Mouse (Mus musculus) limb, embryonic 10.5 days (tissue): ENCODE measurements at regions not wholly inside any gene's neighbourhood (a gene's known extent, or its start where the extent isn't known, plus 50 kb on each side); places are given as distances from the start of the nearest gene placed in this dataset.

Source experiments
- DNase-seq: peaks from one replicate; pipeline ENCODE4 v3.0.0-alpha.2; 2017; ENCODE audit warnings: low spot score
- H3K27ac ChIP-seq: fragments of 300-500 bp; sonication (generic); 2 replicates; pipeline ENCODE4 v1.5.1; 2016; ENCODE audit warnings: mild to moderate bottlenecking
- H3K27me3 ChIP-seq: fragments of 300-500 bp; sonication (generic); 2 replicates; pipeline ENCODE4 v1.6.1; 2016; ENCODE audit warnings: low read depth, mild to moderate bottlenecking; ENCODE audit not compliant: poor library complexity, severe bottlenecking
- H3K36me3 ChIP-seq: fragments of 300-500 bp; sonication (generic); 2 replicates; pipeline ENCODE4 v1.6.1; 2016; ENCODE audit warnings: mild to moderate bottlenecking, moderate library complexity
- H3K4me1 ChIP-seq: fragments of 300-500 bp; sonication (generic); 2 replicates; pipeline ENCODE4 v1.6.1; 2016
- H3K4me3 ChIP-seq: fragments of 300-500 bp; sonication (generic); 2 replicates; pipeline ENCODE4 v1.5.1; 2016; ENCODE audit warnings: mild to moderate bottlenecking, moderate library complexity
- H3K9me3 ChIP-seq: fragments of 300-500 bp; sonication (generic); replicated peaks from 2 replicates; pipeline ENCODE4 v1.6.1; 2016; ENCODE audit warnings: mild to moderate bottlenecking
- WGBS: fragments of 180-500 bp; shearing (Covaris S2); methylation state at CpG from one replicate; pipeline ENCODE4 v1.1.7; 2016; 5-methylcytosine and 5-hydroxymethylcytosine counted together

- Histone ChIP-seq H3K4me1 (peaks cover 10% of the 10 kb centered on the region), H3K9me3 (no peaks in the 10 kb centered on the region), H3K4me3 (no peak overlapping the region), H3K36me3 (no peaks in the 10 kb centered on the region), H3K27me3 (no peaks in the 10 kb centered on the region), H3K27ac (no peak overlapping the region)
- 53% methylated on average over 11 of the region's 11 CpGs for WGBS
- no peak for DNase-seq
Observed at GRCm38 (mm10) chr1:81587780-81588307, 511.1 kb downstream of the Nyap2 start.

DNA sequence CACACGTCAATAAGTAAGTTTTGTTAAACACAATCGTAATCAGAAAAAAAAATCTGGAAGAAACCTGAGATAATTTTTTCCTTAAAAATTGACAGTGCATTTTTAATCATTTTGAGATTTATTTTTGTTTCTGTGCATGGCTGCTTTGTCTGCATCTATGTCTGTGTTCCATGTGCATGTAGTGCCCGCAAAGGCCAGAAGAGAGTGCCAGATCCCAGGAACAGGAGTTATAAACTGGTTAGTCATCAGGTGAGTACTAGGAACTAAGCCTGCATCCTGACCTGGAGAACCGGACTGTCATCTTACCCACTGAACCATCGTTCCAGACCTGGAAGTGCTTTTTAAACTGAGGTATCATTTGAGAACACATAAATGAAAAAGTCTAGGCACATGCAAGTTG is 514.9 kb downstream of the Nyap2 start:
- Histone ChIP-seq H3K27me3 (peaks cover 3% of the 10 kb centered on the region; the same call in 1 of the 2 replicates), H3K27ac (no peak overlapping the region), H3K4me1 (peaks cover 34% of the 10 kb centered on the region), H3K36me3 (no peaks in the 10 kb centered on the region), H3K4me3 (no peak overlapping the region), H3K9me3 (no peaks in the 10 kb centered on the region)
- no peak for DNase-seq
- 93% methylated on average over 5 of the region's 5 CpGs for WGBS

GRCm38 (mm10) chr1:81593280-81594182 is 516.8 kb downstream of the Nyap2 start:
- no peaks in the 10 kb centered on the region for H3K36me3 ChIP-seq
- peak; percentile 65 for DNase-seq
- peak overlapping the region; percentile 52 for H3K4me3 ChIP-seq
- 7% methylated on average over 19 of the region's 19 CpGs for WGBS
- H3K27ac ChIP-seq = peak overlapping the region; percentile 84
- peaks cover 3% of the 10 kb centered on the region; the same call in 1 of the 2 replicates for H3K27me3 ChIP-seq
- no peaks in the 10 kb centered on the region for H3K9me3 ChIP-seq
- H3K4me1 ChIP-seq = peaks cover 24% of the 10 kb centered on the region

DNA sequence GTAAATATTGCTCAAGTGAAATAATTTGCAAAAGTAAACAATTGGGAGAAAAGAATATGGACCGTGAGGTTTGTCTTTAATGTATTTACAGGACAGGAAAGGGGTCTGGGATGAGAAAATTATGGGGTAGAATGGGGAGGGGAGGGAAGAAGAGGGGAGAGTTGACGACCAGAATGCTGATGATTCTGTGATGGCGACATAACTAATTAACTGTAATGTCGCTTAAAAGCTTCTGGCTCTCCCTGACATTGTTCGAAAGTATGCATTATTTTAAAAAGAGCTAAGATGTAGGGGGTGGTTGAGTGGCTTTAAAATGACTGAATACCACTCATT is 517.4 kb downstream of the Nyap2 start:
- Histone ChIP-seq H3K9me3 (no peaks in the 10 kb centered on the region), H3K36me3 (no peaks in the 10 kb centered on the region), H3K4me1 (peaks cover 24% of the 10 kb centered on the region), H3K27ac (peak overlapping the region; percentile 84), H3K27me3 (peaks cover 3% of the 10 kb centered on the region; the same call in 1 of the 2 replicates), H3K4me3 (peak overlapping the region; percentile 52)
- DNase-seq = no peak
- 9% methylated on average over 5 of the region's 5 CpGs for WGBS

DNA sequence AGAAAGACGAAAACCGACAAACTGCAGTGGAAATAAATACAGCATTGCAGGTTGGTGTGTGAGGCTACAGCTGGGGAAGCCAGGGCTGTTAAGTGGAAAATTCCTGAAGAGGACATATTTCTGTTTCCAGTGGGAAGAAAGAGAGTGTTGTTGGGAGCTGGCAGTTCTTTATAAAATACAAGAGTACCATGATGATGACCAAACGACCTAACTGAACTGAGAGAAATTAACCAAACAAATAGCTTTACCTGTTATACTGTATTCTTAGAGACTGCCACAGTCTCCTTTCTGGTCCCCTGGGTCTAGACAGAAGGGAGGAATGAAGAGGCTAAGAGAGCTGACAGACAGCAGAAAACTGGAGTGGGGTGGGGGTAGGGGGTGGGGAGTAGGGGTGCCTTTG is 517.9 kb downstream of the Nyap2 start:
- H3K4me1 ChIP-seq = peaks cover 24% of the 10 kb centered on the region
- H3K4me3 ChIP-seq = no peak overlapping the region
- 44% methylated on average over 3 of the region's 3 CpGs for WGBS
- peaks cover 3% of the 10 kb centered on the region; the same call in 1 of the 2 replicates for H3K27me3 ChIP-seq
- H3K9me3 ChIP-seq = no peaks in the 10 kb centered on the region
- DNase-seq = no peak
- no peaks in the 10 kb centered on the region for H3K36me3 ChIP-seq
- H3K27ac ChIP-seq = no peak overlapping the region

- Histone ChIP-seq H3K9me3 (no peaks in the 10 kb centered on the region), H3K4me1 (peaks cover 19% of the 10 kb centered on the region), H3K27me3 (no peaks in the 10 kb centered on the region), H3K4me3 (no peak overlapping the region), H3K27ac (no peak overlapping the region), H3K36me3 (no peaks in the 10 kb centered on the region)
- DNase-seq = no peak
- WGBS = 0% methylated on average over 1 of the region's 1 CpGs
Observed at GRCm38 (mm10) chr1:81608772-81609171, 532.0 kb downstream of the Nyap2 start.

DNA sequence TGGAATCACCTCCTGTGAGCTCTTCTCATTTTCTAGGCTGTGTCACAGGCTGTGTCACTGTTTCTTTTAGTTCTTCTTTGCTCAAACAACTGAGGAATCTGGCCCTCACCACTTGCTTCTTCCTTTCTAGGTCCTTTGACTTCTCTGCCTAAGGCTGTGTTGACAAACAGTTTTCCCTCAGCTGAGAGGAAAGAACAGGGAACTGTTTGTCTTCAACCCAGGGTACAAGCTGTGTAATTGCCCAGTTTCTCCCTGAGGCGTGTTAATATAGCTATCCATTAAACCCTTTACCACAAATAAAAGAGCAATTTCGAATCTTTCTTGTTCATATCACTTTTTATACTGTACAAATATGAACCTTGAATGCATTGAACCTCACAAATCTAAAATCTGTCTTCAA is 542.1 kb downstream of the Nyap2 start:
- no peak for DNase-seq
- WGBS = 86% methylated on average over 2 of the region's 2 CpGs
- H3K9me3 ChIP-seq = no peaks in the 10 kb centered on the region
- no peaks in the 10 kb centered on the region for H3K4me1 ChIP-seq
- no peak overlapping the region for H3K27ac ChIP-seq
- no peak overlapping the region for H3K4me3 ChIP-seq
- no peaks in the 10 kb centered on the region for H3K27me3 ChIP-seq
- no peaks in the 10 kb centered on the region for H3K36me3 ChIP-seq

GRCm38 (mm10) chr1:81624141-81624540 is 547.4 kb downstream of the Nyap2 start:
- H3K27ac ChIP-seq = no peak overlapping the region
- no peaks in the 10 kb centered on the region for H3K4me1 ChIP-seq
- DNase-seq = no peak
- no peaks in the 10 kb centered on the region for H3K9me3 ChIP-seq
- WGBS = 96% methylated on average over 4 of the region's 4 CpGs
- H3K4me3 ChIP-seq = no peak overlapping the region
- no peaks in the 10 kb centered on the region for H3K36me3 ChIP-seq
- no peaks in the 10 kb centered on the region for H3K27me3 ChIP-seq

DNA sequence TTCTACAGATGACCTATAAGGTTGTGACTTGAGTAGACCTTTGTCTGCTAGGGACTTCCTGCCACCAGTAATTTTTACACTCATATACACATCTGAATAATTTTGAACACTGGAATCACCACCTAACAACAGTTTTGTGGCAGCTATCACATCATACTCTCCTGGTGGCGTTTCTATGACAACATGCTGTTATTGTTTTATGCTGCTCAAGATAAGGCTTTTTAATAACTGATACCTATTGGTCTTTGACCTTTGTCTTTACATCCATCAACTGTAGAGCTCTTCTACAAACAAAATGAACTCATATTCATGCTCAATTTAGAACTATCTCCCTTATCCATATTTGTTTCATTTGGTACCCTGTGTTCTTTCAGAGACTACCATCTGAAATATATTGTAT is 556.0 kb downstream of the Nyap2 start:
- H3K27ac ChIP-seq = no peak overlapping the region
- WGBS = 84% methylated on average over 1 of the region's 1 CpGs
- no peaks in the 10 kb centered on the region for H3K9me3 ChIP-seq
- H3K4me3 ChIP-seq = no peak overlapping the region
- DNase-seq = no peak
- H3K36me3 ChIP-seq = no peaks in the 10 kb centered on the region
- no peaks in the 10 kb centered on the region for H3K27me3 ChIP-seq
- no peaks in the 10 kb centered on the region for H3K4me1 ChIP-seq

- H3K9me3 ChIP-seq = no peaks in the 10 kb centered on the region
- H3K27me3 ChIP-seq = no peaks in the 10 kb centered on the region
- 84% methylated on average over 5 of the region's 5 CpGs for WGBS
- no peak overlapping the region for H3K4me3 ChIP-seq
- no peaks in the 10 kb centered on the region for H3K4me1 ChIP-seq
- no peaks in the 10 kb centered on the region for H3K36me3 ChIP-seq
- DNase-seq = no peak
- H3K27ac ChIP-seq = no peak overlapping the region
Observed at GRCm38 (mm10) chr1:81637357-81637756, 560.6 kb downstream of the Nyap2 start.

GRCm38 (mm10) chr1:81652990-81653717 is 576.4 kb downstream of the Nyap2 start:
- Histone ChIP-seq H3K4me3 (no peak overlapping the region), H3K27me3 (no peaks in the 10 kb centered on the region), H3K36me3 (no peaks in the 10 kb centered on the region), H3K27ac (no peak overlapping the region), H3K4me1 (no peaks in the 10 kb centered on the region), H3K9me3 (no peaks in the 10 kb centered on the region)
- DNase-seq = no peak
- 93% methylated on average over 9 of the region's 9 CpGs for WGBS

DNA sequence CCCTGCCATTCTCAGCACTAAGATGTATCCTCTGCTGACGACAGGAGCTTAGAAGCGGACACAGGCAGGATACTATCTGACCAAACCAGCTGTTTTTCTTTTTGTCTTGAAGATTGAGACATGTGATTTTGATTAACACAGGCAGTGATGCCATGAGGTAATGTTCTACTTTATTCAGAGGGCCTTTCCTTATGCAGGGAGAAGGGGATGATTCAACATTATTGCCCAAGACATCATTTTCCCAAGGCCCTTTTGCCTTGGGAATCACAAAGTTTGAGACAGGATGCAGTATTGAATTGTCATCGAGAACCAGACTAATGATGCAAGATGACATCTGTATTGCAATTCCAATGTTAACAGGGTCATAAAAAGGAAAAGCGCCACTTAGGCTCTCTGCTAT is 571.7 kb upstream of the Gm9747 start:
- 0 out of 2 replicates have a peak, but pooled peaks cover 4% of the 10 kb centered on the region for H3K4me1 ChIP-seq
- no peak overlapping the region for H3K27ac ChIP-seq
- 66% methylated on average over 4 of the region's 4 CpGs for WGBS
- no peaks in the 10 kb centered on the region for H3K9me3 ChIP-seq
- H3K27me3 ChIP-seq = no peaks in the 10 kb centered on the region
- no peak overlapping the region for H3K4me3 ChIP-seq
- no peaks in the 10 kb centered on the region for H3K36me3 ChIP-seq
- DNase-seq = no peak

DNA sequence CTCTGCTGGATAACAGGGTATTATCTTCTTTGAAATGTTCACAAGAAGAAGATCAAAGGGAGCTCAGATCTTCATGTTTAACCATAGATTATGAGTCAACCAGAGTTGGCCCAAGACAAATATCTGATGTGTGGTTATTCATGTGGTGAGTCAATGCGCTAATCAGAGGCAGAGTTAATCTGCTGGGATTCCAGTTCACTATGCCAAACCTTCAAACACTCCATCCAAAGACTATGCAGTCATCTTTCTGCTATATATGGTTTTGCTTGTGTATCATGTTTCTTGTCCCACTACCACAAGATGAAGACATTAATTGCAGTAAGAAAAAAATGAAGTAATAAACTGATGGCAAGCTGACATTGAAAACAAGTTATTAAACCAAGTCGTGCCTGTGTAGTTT is 561.8 kb upstream of the Gm9747 start:
- H3K9me3 ChIP-seq = no peaks in the 10 kb centered on the region
- WGBS = 92% methylated on average over 2 of the region's 2 CpGs
- DNase-seq = no peak
- H3K27ac ChIP-seq = no peak overlapping the region
- no peak overlapping the region for H3K4me3 ChIP-seq
- no peaks in the 10 kb centered on the region for H3K27me3 ChIP-seq
- H3K4me1 ChIP-seq = no peaks in the 10 kb centered on the region
- no peaks in the 10 kb centered on the region for H3K36me3 ChIP-seq
